In the genomic region with DNA sequence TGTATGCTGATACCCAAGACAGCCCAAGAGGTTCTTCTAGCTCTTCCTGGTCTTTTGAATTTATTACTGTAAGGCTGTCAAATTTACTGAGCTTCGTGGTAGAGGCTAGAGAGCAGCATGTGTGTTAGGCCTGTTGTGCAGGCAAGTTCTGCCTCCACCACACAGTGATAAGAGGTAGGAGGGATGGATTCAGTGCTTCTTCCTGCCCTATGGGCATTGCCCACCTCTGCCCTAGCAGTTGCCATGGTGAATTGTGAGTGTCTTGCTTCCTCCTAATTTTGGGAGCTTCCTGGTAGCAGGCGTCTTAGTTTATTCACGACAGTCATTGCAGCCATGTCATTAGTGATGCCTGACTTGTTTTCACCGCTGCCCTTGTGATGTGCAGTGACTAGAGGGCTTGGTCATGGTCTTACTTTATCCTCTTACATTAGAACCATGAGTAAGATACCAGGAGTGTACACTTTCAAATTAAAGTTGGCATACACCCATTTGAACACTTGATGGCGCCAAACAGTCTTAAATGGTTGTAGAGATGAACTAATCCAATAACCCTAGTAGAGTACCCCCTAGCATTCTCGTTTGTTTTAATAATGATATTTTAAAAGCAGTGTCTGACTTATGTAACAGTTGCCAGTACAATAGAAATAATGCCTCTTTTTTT, we compare ENCODE assay signal across 8 mouse cellular contexts. TPM values are rescaled to one million over a fixed set of nuclear protein-coding genes. Genes with fewer than 3 reads are reported as not detected.
DNase-seq lines count a peak whose midpoint lies in the region; ATAC-seq lines count a peak whose summit lies in the region.

No protein-coding gene starts in this region.

- DNase-seq in heart, adult 18-20 months: peak; percentile 42 to 71
- DNase-seq in heart, adult 11 months: no peak
- DNase-seq in 416B (ENCODE audit: low read depth) (peak; percentile 73), R1 (ENCODE audit: low read depth, low spot score) (peak; percentile 59)
- DNase-seq in kidney, adult 9 months: peak; percentile 70
- DNase-seq in lung, postnatal 14 days: peak; percentile 63
- peak; percentile 30 for DNase-seq in skeletal muscle tissue, adult 2 months (ENCODE audit: low read depth, low spot score)

- ATAC-seq in erythroid progenitor cell, adult 5-6 weeks (replicated peaks; ENCODE audit: low FRiP score, poor library complexity, severe bottlenecking): 0 out of 2 replicates have a peak, but pooled peaks have one; percentile 25

RNA-seq across cellular contexts. Expression of a gene that starts 25.3 kb away (rescaled TPM):
- total RNA-seq in heart, adult 18-20 months (2021): 10 to 100 TPM; 20.1 to 22.1 TPM
- 0.72 and 5.0 TPM in 2 replicates for total RNA-seq in erythroid progenitor cell, adult 5-6 weeks (2015; ENCODE audit: low replicate concordance)
- 0.64 and 0.68 TPM in 2 replicates for total RNA-seq in erythroid progenitor cell, adult 5-6 weeks (2017; ENCODE audit: low replicate concordance)

RNA-seq across cellular contexts. Expression of a gene that starts 40.4 kb away (rescaled TPM):
- under 1 TPM in 1 of 2 experiments, not detected in 1; 0.15 TPM for total RNA-seq in heart, adult 18-20 months (2021)
- total RNA-seq in erythroid progenitor cell, adult 5-6 weeks (2015; ENCODE audit: low replicate concordance): not detected in 2 replicates
- total RNA-seq in erythroid progenitor cell, adult 5-6 weeks (2017; ENCODE audit: low replicate concordance): 0.68 TPM in 1 of 2 replicates, not detected in the other
